Mouse (Mus musculus): ENCODE results near the gene B4galnt4. TPM values are rescaled to one million over a fixed set of nuclear protein-coding genes. Genes with fewer than 3 reads are reported as not detected.

B4galnt4 gene
- polyA plus RNA-seq, 1 experiment from 2014 or later = 22.3 TPM

GRCm38 (mm10) chr7:141093950-141094349 lies 33.0 kb downstream of the B4galnt4 start:
- no peak for DNase-seq (ENCODE audit: low spot score)
- H3K27ac ChIP-seq (ENCODE audit: low read depth, low read length) = no peak overlapping the region
- no peak for ATAC-seq (replicated peaks; ENCODE audit: low FRiP score)
- WGBS = 83% methylated on average over 6 of the region's 6 CpGs
- H3K9ac ChIP-seq (ENCODE audit: low read length) = no peak overlapping the region
- no peak overlapping the region for H3K4me2 ChIP-seq (ENCODE audit: low read depth, low read length, severe bottlenecking)
- H3K4me3 ChIP-seq (ENCODE audit: low read depth, low read length) = no peak overlapping the region
- H3K4me1 ChIP-seq (replicated peaks; ENCODE audit: control insufficient read depth, insufficient read depth, low read length) = no peaks in the 10 kb centered on the region
- no peaks in the 10 kb centered on the region for H3K9me3 ChIP-seq (ENCODE audit: control insufficient read depth, low read length)
- no peaks in the 10 kb centered on the region for H3K36me3 ChIP-seq (ENCODE audit: control insufficient read depth, insufficient read depth, low read length)
- peaks cover 13% of the 10 kb centered on the region for H3K27me3 ChIP-seq (ENCODE audit: control insufficient read depth, insufficient read depth, low read length)

- no peaks in the 10 kb centered on the region for H3K9me3 ChIP-seq (ENCODE audit: control insufficient read depth, low read length)
- no peak overlapping the region for H3K9ac ChIP-seq (ENCODE audit: low read length)
- no peaks in the 10 kb centered on the region for H3K4me1 ChIP-seq (replicated peaks; ENCODE audit: control insufficient read depth, insufficient read depth, low read length)
- ATAC-seq (replicated peaks; ENCODE audit: low FRiP score) (no peak), DNase-seq (ENCODE audit: low spot score) (no peak)
- H3K27ac ChIP-seq (ENCODE audit: low read depth, low read length) = no peak overlapping the region
- 76% methylated on average over 15 of the region's 15 CpGs for WGBS
- peaks cover 9% of the 10 kb centered on the region for H3K27me3 ChIP-seq (ENCODE audit: control insufficient read depth, insufficient read depth, low read length)
- H3K36me3 ChIP-seq (ENCODE audit: control insufficient read depth, insufficient read depth, low read length) = no peaks in the 10 kb centered on the region
- no peak overlapping the region for H3K4me2 ChIP-seq (ENCODE audit: low read depth, low read length, severe bottlenecking)
- H3K4me3 ChIP-seq (ENCODE audit: low read depth, low read length) = no peak overlapping the region
Measured at GRCm38 (mm10) chr7:141094487-141095205, 33.7 kb downstream of the B4galnt4 start.

- ATAC-seq (replicated peaks; ENCODE audit: low FRiP score) (no peak), DNase-seq (ENCODE audit: low spot score) (no peak)
- no peak overlapping the region for H3K4me2 ChIP-seq (ENCODE audit: low read depth, low read length, severe bottlenecking)
- H3K27ac ChIP-seq (ENCODE audit: low read depth, low read length) = no peak overlapping the region
- no peaks in the 10 kb centered on the region for H3K36me3 ChIP-seq (ENCODE audit: control insufficient read depth, insufficient read depth, low read length)
- H3K27me3 ChIP-seq (ENCODE audit: control insufficient read depth, insufficient read depth, low read length) = peaks cover 21% of the 10 kb centered on the region
- H3K4me1 ChIP-seq (replicated peaks; ENCODE audit: control insufficient read depth, insufficient read depth, low read length) = no peaks in the 10 kb centered on the region
- H3K9ac ChIP-seq (ENCODE audit: low read length) = no peak overlapping the region
- WGBS = 86% methylated on average over 6 of the region's 6 CpGs
- no peak overlapping the region for H3K4me3 ChIP-seq (ENCODE audit: low read depth, low read length)
- H3K9me3 ChIP-seq (ENCODE audit: control insufficient read depth, low read length) = no peaks in the 10 kb centered on the region
Measured at GRCm38 (mm10) chr7:141096021-141096420, 35.1 kb downstream of the B4galnt4 start.

DNA sequence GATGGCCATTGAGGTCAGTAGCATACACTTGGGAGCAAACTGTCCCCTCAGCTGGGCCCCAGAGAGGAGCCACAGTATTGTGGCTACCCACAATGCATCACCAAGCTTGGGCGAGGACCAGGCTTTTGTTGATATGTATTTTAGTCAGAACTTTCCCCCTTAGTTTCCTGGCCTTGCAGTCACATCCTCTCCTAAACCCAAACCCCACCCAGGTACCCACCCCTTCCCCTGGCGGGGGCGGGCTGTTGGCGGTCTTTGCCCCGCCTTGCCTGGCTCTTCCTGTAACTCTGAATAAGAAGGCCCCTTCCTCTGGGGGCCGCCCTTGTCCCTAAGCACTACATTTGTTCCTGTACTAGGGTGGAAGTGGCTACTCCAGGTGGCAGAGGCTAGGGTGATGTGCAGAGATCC lies 35.7 kb downstream of the B4galnt4 start:
- no peak overlapping the region for H3K4me3 ChIP-seq (ENCODE audit: low read depth, low read length)
- ATAC-seq (replicated peaks; ENCODE audit: low FRiP score) = no peak
- WGBS = 44% methylated on average over 6 of the region's 6 CpGs
- H3K4me2 ChIP-seq (ENCODE audit: low read depth, low read length, severe bottlenecking) = no peak overlapping the region
- DNase-seq (ENCODE audit: low spot score) = no peak
- H3K36me3 ChIP-seq (ENCODE audit: control insufficient read depth, insufficient read depth, low read length) = no peaks in the 10 kb centered on the region
- H3K4me1 ChIP-seq (replicated peaks; ENCODE audit: control insufficient read depth, insufficient read depth, low read length) = no peaks in the 10 kb centered on the region
- H3K9me3 ChIP-seq (ENCODE audit: control insufficient read depth, low read length) = no peaks in the 10 kb centered on the region
- H3K9ac ChIP-seq (ENCODE audit: low read length) = no peak overlapping the region
- H3K27ac ChIP-seq (ENCODE audit: low read depth, low read length) = no peak overlapping the region
- peaks cover 21% of the 10 kb centered on the region for H3K27me3 ChIP-seq (ENCODE audit: control insufficient read depth, insufficient read depth, low read length)

- Histone ChIP-seq H3K4me3 (ENCODE audit: low read depth, low read length) (no peak overlapping the region), H3K4me2 (ENCODE audit: low read depth, low read length, severe bottlenecking) (no peak overlapping the region), H3K9ac (ENCODE audit: low read length) (no peak overlapping the region), H3K9me3 (ENCODE audit: control insufficient read depth, low read length) (no peaks in the 10 kb centered on the region), H3K27me3 (ENCODE audit: control insufficient read depth, insufficient read depth, low read length) (peaks cover 21% of the 10 kb centered on the region), H3K4me1 (replicated peaks; ENCODE audit: control insufficient read depth, insufficient read depth, low read length) (no peaks in the 10 kb centered on the region), H3K36me3 (ENCODE audit: control insufficient read depth, insufficient read depth, low read length) (no peaks in the 10 kb centered on the region), H3K27ac (ENCODE audit: low read depth, low read length) (no peak overlapping the region)
- DNase-seq (ENCODE audit: low spot score) (no peak), ATAC-seq (replicated peaks; ENCODE audit: low FRiP score) (no peak)
- 82% methylated on average over 5 of the region's 5 CpGs for WGBS
Measured at GRCm38 (mm10) chr7:141097177-141097576, 36.3 kb downstream of the B4galnt4 start.

GRCm38 (mm10) chr7:141099911-141100691 lies 39.2 kb downstream of the B4galnt4 start, which contains the start of gene Sigirr:
Gene Sigirr, minus strand, starts transcription at chr7:141100572.
- under 1% methylated on average over 56 of the region's 56 CpGs for WGBS
- Histone ChIP-seq H3K4me2 (ENCODE audit: low read depth, low read length, severe bottlenecking) (peak within 1 kb of the TSS; percentile 50), H3K9ac (ENCODE audit: low read length) (peak within 1 kb of the TSS; percentile 14; the same call in 1 of the 2 replicates), H3K36me3 (ENCODE audit: control insufficient read depth, insufficient read depth, low read length) (no peaks in the 10 kb centered on the region), H3K27me3 (ENCODE audit: control insufficient read depth, insufficient read depth, low read length) (peaks cover 20% of the 10 kb centered on the region), H3K27ac (ENCODE audit: low read depth, low read length) (no peak within 1 kb of the TSS), H3K4me1 (replicated peaks; ENCODE audit: control insufficient read depth, insufficient read depth, low read length) (no peaks in the 10 kb centered on the region), H3K9me3 (ENCODE audit: control insufficient read depth, low read length) (no peaks in the 10 kb centered on the region), H3K4me3 (ENCODE audit: low read depth, low read length) (peak within 1 kb of the TSS; percentile 21)
- ATAC-seq (replicated peaks; ENCODE audit: low FRiP score) (no peak; the same call in 1 of the 2 replicates), DNase-seq (ENCODE audit: low spot score) (peak; percentile 69)

DNA sequence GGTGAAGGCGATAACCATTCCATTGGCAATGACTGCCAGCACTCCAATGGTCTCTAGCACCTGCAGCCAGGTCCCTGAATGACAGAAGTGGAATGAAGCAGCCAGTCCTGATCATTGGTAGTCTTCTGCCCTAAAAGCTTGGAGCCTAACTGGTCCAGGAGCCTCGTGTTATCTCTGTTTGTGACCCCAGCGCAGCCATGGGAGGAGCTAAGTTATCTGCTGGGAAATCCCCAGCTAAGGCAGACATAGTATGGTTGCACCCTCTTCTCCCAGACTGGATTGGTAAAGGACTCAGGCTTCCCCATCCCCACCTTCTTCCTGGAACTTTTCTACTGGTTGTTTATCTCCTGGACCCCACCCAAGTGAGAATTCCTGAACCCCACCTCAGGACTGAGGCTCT lies 42.3 kb downstream of the B4galnt4 start:
- no peak overlapping the region for H3K27ac ChIP-seq (ENCODE audit: low read depth, low read length)

DNA sequence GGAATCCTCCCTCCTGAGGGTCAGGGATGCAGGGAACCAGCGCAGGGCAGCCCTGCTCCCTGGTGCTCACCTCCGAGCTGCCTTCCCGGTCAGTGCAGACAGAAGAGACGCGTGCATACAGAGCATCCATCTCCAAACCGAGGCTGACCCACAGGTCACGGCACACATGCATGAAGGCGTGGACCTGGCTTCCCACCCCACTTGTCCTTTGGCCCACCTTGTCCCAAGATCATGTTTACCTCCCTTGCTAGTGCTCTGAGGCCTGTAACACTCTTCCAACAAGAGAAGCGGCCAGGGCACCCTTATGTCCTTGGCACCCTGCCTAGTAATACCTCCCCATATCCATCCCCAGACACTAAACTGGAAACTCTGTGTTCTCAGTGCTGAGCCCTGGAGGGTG lies 55.0 kb downstream of the B4galnt4 start:
- Histone ChIP-seq H3K4me3 (ENCODE audit: low read depth, low read length) (no peak overlapping the region), H3K36me3 (ENCODE audit: control insufficient read depth, insufficient read depth, low read length) (no peaks in the 10 kb centered on the region), H3K4me2 (ENCODE audit: low read depth, low read length, severe bottlenecking) (no peak overlapping the region), H3K4me1 (replicated peaks; ENCODE audit: control insufficient read depth, insufficient read depth, low read length) (no peaks in the 10 kb centered on the region), H3K27ac (ENCODE audit: low read depth, low read length) (no peak overlapping the region), H3K27me3 (ENCODE audit: control insufficient read depth, insufficient read depth, low read length) (no peaks in the 10 kb centered on the region; the same call in 1 of the 2 replicates), H3K9me3 (ENCODE audit: control insufficient read depth, low read length) (no peaks in the 10 kb centered on the region), H3K9ac (ENCODE audit: low read length) (no peak overlapping the region)
- 89% methylated on average over 9 of the region's 9 CpGs for WGBS
- DNase-seq (ENCODE audit: low spot score) (no peak), ATAC-seq (replicated peaks; ENCODE audit: low FRiP score) (no peak)

More for the DNA sequence above, 42.3 kb downstream of the B4galnt4 start:
- Histone ChIP-seq H3K4me3 (ENCODE audit: low read depth, low read length) (no peak overlapping the region), H3K4me1 (replicated peaks; ENCODE audit: control insufficient read depth, insufficient read depth, low read length) (no peaks in the 10 kb centered on the region), H3K9me3 (ENCODE audit: control insufficient read depth, low read length) (no peaks in the 10 kb centered on the region), H3K36me3 (ENCODE audit: control insufficient read depth, insufficient read depth, low read length) (no peaks in the 10 kb centered on the region), H3K9ac (ENCODE audit: low read length) (no peak overlapping the region), H3K4me2 (ENCODE audit: low read depth, low read length, severe bottlenecking) (no peak overlapping the region), H3K27me3 (ENCODE audit: control insufficient read depth, insufficient read depth, low read length) (peaks cover 20% of the 10 kb centered on the region)
- no peak for DNase-seq (ENCODE audit: low spot score)
- ATAC-seq (replicated peaks; ENCODE audit: low FRiP score) = no peak
- WGBS = 76% methylated on average over 3 of the region's 3 CpGs

All from forebrain, embryonic 11.5 days (tissue).